Mouse (Mus musculus) heart, embryonic 16.5 days (tissue): ENCODE data around the gene Bsnd. TPM values are rescaled to one million over a fixed set of nuclear protein-coding genes. Genes with fewer than 3 reads are reported as not detected.

ENCODE experiments used
- ATAC-seq: fragments of 200-750 bp; cut with Nextera tagmentation; replicated peaks from 2 replicates; pipeline ENCODE4 v1.8.0; 2017; ENCODE audit warnings: moderate number of reproducible peaks; ENCODE audit not compliant: insufficient read depth, low FRiP score; ENCODE audit errors: extremely low read depth
- H3K27ac ChIP-seq: fragments of 300-500 bp; sonication (generic); 2 replicates; pipeline ENCODE4 v1.5.1; 2014; ENCODE audit warnings: mild to moderate bottlenecking, low read length, control low read depth, moderate library complexity
- H3K27me3 ChIP-seq: fragments of 300-500 bp; sonication (generic); 2 replicates; pipeline ENCODE4 v1.6.1; 2014; ENCODE audit warnings: low read length, mixed read lengths; ENCODE audit not compliant: control insufficient read depth, insufficient read depth
- H3K36me3 ChIP-seq: fragments of 300-500 bp; sonication (generic); 2 replicates; pipeline ENCODE4 v1.6.1; 2014; ENCODE audit not compliant: control insufficient read depth, insufficient read depth
- H3K4me1 ChIP-seq: fragments of 300-500 bp; sonication (generic); 2 replicates; pipeline ENCODE4 v1.6.1; 2014; ENCODE audit warnings: low read length, mixed read lengths; ENCODE audit not compliant: control insufficient read depth, insufficient read depth
- H3K4me2 ChIP-seq: fragments of 300-500 bp; sonication (generic); 2 replicates; pipeline ENCODE4 v1.6.1; 2014; ENCODE audit warnings: low read depth, mild to moderate bottlenecking, control low read depth, low read length
- H3K4me3 ChIP-seq: fragments of 300-500 bp; sonication (generic); 2 replicates; pipeline ENCODE4 v1.5.1; 2014; ENCODE audit warnings: mild to moderate bottlenecking, control low read depth, low read length
- H3K9ac ChIP-seq: fragments of 300-500 bp; sonication (generic); 2 replicates; pipeline ENCODE4 v1.6.1; 2014; ENCODE audit warnings: low read length, control low read depth
- H3K9me3 ChIP-seq: fragments of 300-500 bp; sonication (generic); replicated peaks from 2 replicates; pipeline ENCODE4 v1.6.1; 2016; ENCODE audit warnings: low read length; ENCODE audit not compliant: control insufficient read depth
- WGBS: fragments of 180-500 bp; shearing (Covaris S2); extraction: QIAGEN DNeasy Blood & Tissue Kit; methylation state at CpG from one replicate; pipeline ENCODE4 v1.1.7; 2014; 5-methylcytosine and 5-hydroxymethylcytosine counted together
- polyA plus RNA-seq: library from polyadenylated mRNA; unstranded; fragments of >200 nt; fragmentation: Nextera tagmentation; extraction: Ambion mirVana; gene quantifications from 2 replicates; pipeline ENCODE4 v1.2.1, GENCODE M21; 2015

Gene Bsnd
- polyA plus RNA-seq, 1 experiment from 2014 or later: not detected

GRCm38 (mm10) chr4:106443182-106443581 is 48.9 kb downstream of the Bsnd start:
- H3K4me3 ChIP-seq: no peak overlapping the region

GRCm38 (mm10) chr4:106438763-106439162 is 53.3 kb downstream of the Bsnd start:
- H3K9ac ChIP-seq: no peak overlapping the region
- H3K36me3 ChIP-seq: peaks cover 70% of the 10 kb centered on the region
- H3K27me3 ChIP-seq: no peaks in the 10 kb centered on the region
- no peak overlapping the region for H3K4me2 ChIP-seq
- WGBS: 90% methylated on average over 5 of the region's 5 CpGs
- no peak for ATAC-seq
- H3K9me3 ChIP-seq: no peaks in the 10 kb centered on the region
- H3K4me1 ChIP-seq: no peaks in the 10 kb centered on the region
- H3K27ac ChIP-seq: no peak overlapping the region
- no peak overlapping the region for H3K4me3 ChIP-seq

More at GRCm38 (mm10) chr4:106443182-106443581, 48.9 kb downstream of the Bsnd start:
- peaks cover 29% of the 10 kb centered on the region for H3K36me3 ChIP-seq
- no peaks in the 10 kb centered on the region for H3K9me3 ChIP-seq
- no peak overlapping the region for H3K4me2 ChIP-seq
- no peaks in the 10 kb centered on the region for H3K4me1 ChIP-seq
- no peak overlapping the region for H3K9ac ChIP-seq
- ATAC-seq: no peak
- 74% methylated on average over 6 of the region's 6 CpGs for WGBS
- H3K27me3 ChIP-seq: no peaks in the 10 kb centered on the region
- no peak overlapping the region for H3K27ac ChIP-seq

GRCm38 (mm10) chr4:106437207-106437606 is 54.9 kb downstream of the Bsnd start:
- H3K27ac ChIP-seq: no peak overlapping the region
- H3K9me3 ChIP-seq: no peaks in the 10 kb centered on the region
- no peak overlapping the region for H3K4me2 ChIP-seq
- H3K36me3 ChIP-seq: peaks cover 74% of the 10 kb centered on the region
- H3K4me3 ChIP-seq: no peak overlapping the region
- WGBS: over 99% methylated on average over 5 of the region's 5 CpGs
- H3K9ac ChIP-seq: no peak overlapping the region
- no peak for ATAC-seq
- no peaks in the 10 kb centered on the region for H3K27me3 ChIP-seq
- no peaks in the 10 kb centered on the region for H3K4me1 ChIP-seq

GRCm38 (mm10) chr4:106436475-106436874 is 55.6 kb downstream of the Bsnd start:
- no peak overlapping the region for H3K9ac ChIP-seq
- no peaks in the 10 kb centered on the region for H3K9me3 ChIP-seq
- no peak for ATAC-seq
- H3K27ac ChIP-seq: no peak overlapping the region
- WGBS: 70% methylated on average over 4 of the region's 4 CpGs
- H3K36me3 ChIP-seq: peaks cover 77% of the 10 kb centered on the region
- no peaks in the 10 kb centered on the region for H3K4me1 ChIP-seq
- H3K4me2 ChIP-seq: no peak overlapping the region
- H3K4me3 ChIP-seq: no peak overlapping the region
- no peaks in the 10 kb centered on the region for H3K27me3 ChIP-seq

- Histone ChIP-seq H3K4me3 (no peak overlapping the region), H3K27me3 (no peaks in the 10 kb centered on the region), H3K4me2 (no peak overlapping the region), H3K4me1 (no peaks in the 10 kb centered on the region), H3K9ac (no peak overlapping the region), H3K9me3 (no peaks in the 10 kb centered on the region), H3K36me3 (peaks cover 78% of the 10 kb centered on the region), H3K27ac (no peak overlapping the region)
- no peak for ATAC-seq
- WGBS: 83% methylated on average over 2 of the region's 2 CpGs
Observed at GRCm38 (mm10) chr4:106435426-106435825, 56.7 kb downstream of the Bsnd start.

Other genes starting within 250 kb of the Bsnd start
- gene Usp24, start 176.1 kb downstream of the Bsnd start, polyA plus RNA-seq: 5.5 and 7.0 TPM in 2 replicates
- 0.46 and 0.67 TPM in 2 replicates for gene Pcsk9, start 28.0 kb downstream of the Bsnd start, polyA plus RNA-seq
- gene Dhcr24, start 68.8 kb upstream of the Bsnd start, polyA plus RNA-seq: 1.7 and 1.9 TPM in 2 replicates
- gene Lexm, start 125.0 kb upstream of the Bsnd start, polyA plus RNA-seq: not detected in 2 replicates
- 0.50 and 0.55 TPM in 2 replicates for gene Ttc22, start 130.1 kb upstream of the Bsnd start, polyA plus RNA-seq
- 10.5 and 10.9 TPM in 2 replicates for gene Pars2, start 158.8 kb upstream of the Bsnd start, polyA plus RNA-seq
- gene Ttc4, start 186.7 kb upstream of the Bsnd start, polyA plus RNA-seq: 62.8 and 64.1 TPM in 2 replicates
- 0.42 and 0.54 TPM in 2 replicates for gene Mroh7, start 238.6 kb upstream of the Bsnd start, polyA plus RNA-seq
- gene Fam151a, start 241.6 kb upstream of the Bsnd start, polyA plus RNA-seq: 0.24 TPM in 1 of 2 replicates, not detected in the other